Mouse (Mus musculus): ENCODE data around the gene Tns4. TPM values are rescaled to one million over a fixed set of nuclear protein-coding genes. Genes with fewer than 3 reads are reported as not detected.

Gene Tns4
- polyA plus RNA-seq, 1 experiment from 2014 or later = 2.5 TPM

GRCm38 (mm10) chr11:99131463-99131840 lies 42.3 kb upstream of the Tns4 start:
- Histone ChIP-seq H3K27ac (ENCODE audit: low read length) (peak overlapping the region; percentile 79; the same call in 1 of the 2 replicates), H3K9me3 (ENCODE audit: control insufficient read depth, low read depth, low read length) (no peaks in the 10 kb centered on the region), H3K27me3 (ENCODE audit: control insufficient read depth, insufficient read depth, low read length) (no peaks in the 10 kb centered on the region), H3K4me2 (replicated peaks; ENCODE audit: low read depth, low read length) (peak overlapping the region; percentile 31), H3K4me3 (ENCODE audit: low read depth, low read length) (no peak overlapping the region), H3K4me1 (ENCODE audit: control insufficient read depth, insufficient read depth, low read length) (peaks cover 45% of the 10 kb centered on the region), H3K9ac (replicated peaks; ENCODE audit: low read depth, low read length) (no peak overlapping the region), H3K36me3 (ENCODE audit: control insufficient read depth, insufficient read depth, low read length) (no peaks in the 10 kb centered on the region)
- no peak for ATAC-seq (ENCODE audit: insufficient number of reproducible peaks, insufficient read depth, low FRiP score, low read depth)
- WGBS = 33% methylated on average over 12 of the region's 12 CpGs

DNA sequence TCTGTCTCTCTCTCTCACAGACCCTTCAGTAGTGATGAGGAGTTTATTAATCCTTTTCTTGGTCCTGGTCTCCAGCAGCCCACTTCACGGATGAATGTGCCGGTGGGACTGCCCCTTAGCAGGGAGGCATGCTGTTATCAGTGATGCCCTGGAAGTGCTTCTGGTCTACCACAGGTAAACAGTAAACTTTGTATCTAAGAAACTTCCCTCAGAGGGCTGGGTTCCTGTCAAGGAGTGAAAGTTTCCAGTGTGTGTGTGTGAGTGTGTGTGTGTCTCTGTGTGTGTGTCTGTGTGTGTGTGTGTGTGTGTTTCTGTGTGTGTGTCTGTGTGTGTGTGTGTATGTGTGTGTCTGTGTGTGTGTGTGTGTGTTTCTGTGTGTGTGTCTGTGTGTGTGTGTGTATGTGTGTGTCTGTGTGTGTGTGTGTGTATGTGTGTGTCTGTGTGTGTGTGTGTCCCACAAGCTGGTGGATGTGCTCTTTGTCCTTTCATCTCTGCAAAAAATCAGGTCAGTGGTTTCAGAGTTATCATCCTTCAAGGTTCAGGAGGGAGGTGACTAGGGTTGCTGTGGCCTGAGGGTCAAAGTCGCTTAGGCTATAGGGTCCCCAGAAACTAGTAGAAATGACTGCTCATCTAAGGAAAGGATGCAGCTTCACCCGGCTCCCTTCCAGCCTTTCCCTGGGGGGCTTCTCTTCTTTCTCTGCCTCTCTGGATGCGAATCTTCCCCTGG lies 41.8 kb upstream of the Tns4 start:
- no peak overlapping the region for H3K4me3 ChIP-seq (ENCODE audit: low read depth, low read length)
- no peaks in the 10 kb centered on the region for H3K27me3 ChIP-seq (ENCODE audit: control insufficient read depth, insufficient read depth, low read length)
- H3K4me1 ChIP-seq (ENCODE audit: control insufficient read depth, insufficient read depth, low read length) = peaks cover 49% of the 10 kb centered on the region
- 55% methylated on average over 5 of the region's 5 CpGs for WGBS
- H3K36me3 ChIP-seq (ENCODE audit: control insufficient read depth, insufficient read depth, low read length) = no peaks in the 10 kb centered on the region
- 0 out of 2 replicates have a peak overlapping the region, but pooled peaks have one; percentile 31 for H3K4me2 ChIP-seq (replicated peaks; ENCODE audit: low read depth, low read length)
- no peak for ATAC-seq (ENCODE audit: insufficient number of reproducible peaks, insufficient read depth, low FRiP score, low read depth)
- H3K27ac ChIP-seq (ENCODE audit: low read length) = no peak overlapping the region; the same call in 1 of the 2 replicates
- no peaks in the 10 kb centered on the region for H3K9me3 ChIP-seq (ENCODE audit: control insufficient read depth, low read depth, low read length)
- no peak overlapping the region for H3K9ac ChIP-seq (replicated peaks; ENCODE audit: low read depth, low read length)

DNA sequence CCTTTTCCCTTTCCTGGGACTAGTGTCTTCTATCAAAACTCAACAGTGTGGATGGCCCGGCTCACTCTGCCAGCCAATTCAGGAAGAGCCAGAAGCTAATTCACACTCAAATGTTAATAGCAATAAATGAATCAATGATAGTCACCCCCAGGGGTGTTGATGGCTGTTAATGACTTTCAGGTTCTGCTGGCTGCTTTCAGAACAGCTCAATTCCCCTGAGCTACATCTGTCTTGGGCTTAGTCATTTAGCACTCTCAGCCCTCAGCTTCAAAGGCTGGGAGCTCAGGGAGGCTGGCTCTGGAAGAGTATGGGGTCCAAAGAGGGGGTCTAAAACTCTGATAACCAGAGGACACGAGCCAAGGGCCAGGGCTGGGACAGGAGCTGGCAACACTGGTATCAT lies 40.2 kb upstream of the Tns4 start:
- no peak for ATAC-seq (ENCODE audit: insufficient number of reproducible peaks, insufficient read depth, low FRiP score, low read depth)
- WGBS = 33% methylated on average over 2 of the region's 2 CpGs
- Histone ChIP-seq H3K9ac (replicated peaks; ENCODE audit: low read depth, low read length) (no peak overlapping the region), H3K4me3 (ENCODE audit: low read depth, low read length) (no peak overlapping the region), H3K9me3 (ENCODE audit: control insufficient read depth, low read depth, low read length) (no peaks in the 10 kb centered on the region), H3K27ac (ENCODE audit: low read length) (no peak overlapping the region), H3K36me3 (ENCODE audit: control insufficient read depth, insufficient read depth, low read length) (no peaks in the 10 kb centered on the region), H3K27me3 (ENCODE audit: control insufficient read depth, insufficient read depth, low read length) (no peaks in the 10 kb centered on the region), H3K4me2 (replicated peaks; ENCODE audit: low read depth, low read length) (no peak overlapping the region), H3K4me1 (ENCODE audit: control insufficient read depth, insufficient read depth, low read length) (peaks cover 35% of the 10 kb centered on the region)

- ATAC-seq (ENCODE audit: insufficient number of reproducible peaks, insufficient read depth, low FRiP score, low read depth) = no peak
- peaks cover 25% of the 10 kb centered on the region for H3K4me1 ChIP-seq (ENCODE audit: control insufficient read depth, insufficient read depth, low read length)
Measured at GRCm38 (mm10) chr11:99127785-99128682, 38.9 kb upstream of the Tns4 start.

GRCm38 (mm10) chr11:99126482-99127253 lies 37.6 kb upstream of the Tns4 start:
- ATAC-seq (ENCODE audit: insufficient number of reproducible peaks, insufficient read depth, low FRiP score, low read depth) = peak; percentile 60; the same call in 1 of the 2 replicates
- Histone ChIP-seq H3K9ac (replicated peaks; ENCODE audit: low read depth, low read length) (peak overlapping the region; percentile 18; the same call in 1 of the 2 replicates), H3K27ac (ENCODE audit: low read length) (peak overlapping the region; percentile 35), H3K9me3 (ENCODE audit: control insufficient read depth, low read depth, low read length) (no peaks in the 10 kb centered on the region), H3K27me3 (ENCODE audit: control insufficient read depth, insufficient read depth, low read length) (no peaks in the 10 kb centered on the region), H3K4me1 (ENCODE audit: control insufficient read depth, insufficient read depth, low read length) (peaks cover 12% of the 10 kb centered on the region), H3K4me2 (replicated peaks; ENCODE audit: low read depth, low read length) (no peak overlapping the region), H3K36me3 (ENCODE audit: control insufficient read depth, insufficient read depth, low read length) (no peaks in the 10 kb centered on the region), H3K4me3 (ENCODE audit: low read depth, low read length) (no peak overlapping the region)
- WGBS = 23% methylated on average over 4 of the region's 5 CpGs

More at GRCm38 (mm10) chr11:99127785-99128682, 38.9 kb upstream of the Tns4 start:
- WGBS = 80% methylated on average over 18 of the region's 18 CpGs
- no peaks in the 10 kb centered on the region for H3K27me3 ChIP-seq (ENCODE audit: control insufficient read depth, insufficient read depth, low read length)
- no peak overlapping the region for H3K4me2 ChIP-seq (replicated peaks; ENCODE audit: low read depth, low read length)
- no peak overlapping the region for H3K4me3 ChIP-seq (ENCODE audit: low read depth, low read length)
- no peaks in the 10 kb centered on the region for H3K36me3 ChIP-seq (ENCODE audit: control insufficient read depth, insufficient read depth, low read length)
- no peak overlapping the region for H3K27ac ChIP-seq (ENCODE audit: low read length)
- no peaks in the 10 kb centered on the region for H3K9me3 ChIP-seq (ENCODE audit: control insufficient read depth, low read depth, low read length)
- no peak overlapping the region for H3K9ac ChIP-seq (replicated peaks; ENCODE audit: low read depth, low read length)

- Histone ChIP-seq H3K9ac (replicated peaks; ENCODE audit: low read depth, low read length) (no peak overlapping the region), H3K4me3 (ENCODE audit: low read depth, low read length) (no peak overlapping the region), H3K36me3 (ENCODE audit: control insufficient read depth, insufficient read depth, low read length) (no peaks in the 10 kb centered on the region), H3K27ac (ENCODE audit: low read length) (no peak overlapping the region), H3K4me1 (ENCODE audit: control insufficient read depth, insufficient read depth, low read length) (peaks cover 12% of the 10 kb centered on the region; the same call in 1 of the 2 replicates), H3K4me2 (replicated peaks; ENCODE audit: low read depth, low read length) (no peak overlapping the region), H3K9me3 (ENCODE audit: control insufficient read depth, low read depth, low read length) (no peaks in the 10 kb centered on the region), H3K27me3 (ENCODE audit: control insufficient read depth, insufficient read depth, low read length) (no peaks in the 10 kb centered on the region)
- ATAC-seq (ENCODE audit: insufficient number of reproducible peaks, insufficient read depth, low FRiP score, low read depth) = no peak
- 47% methylated on average over 10 of the region's 10 CpGs for WGBS
Measured at GRCm38 (mm10) chr11:99124635-99125029, 35.5 kb upstream of the Tns4 start.

GRCm38 (mm10) chr11:99123977-99124634 lies 35.0 kb upstream of the Tns4 start:
- Histone ChIP-seq H3K27me3 (ENCODE audit: control insufficient read depth, insufficient read depth, low read length) (no peaks in the 10 kb centered on the region), H3K4me2 (replicated peaks; ENCODE audit: low read depth, low read length) (no peak overlapping the region), H3K36me3 (ENCODE audit: control insufficient read depth, insufficient read depth, low read length) (no peaks in the 10 kb centered on the region), H3K27ac (ENCODE audit: low read length) (no peak overlapping the region), H3K4me3 (ENCODE audit: low read depth, low read length) (no peak overlapping the region), H3K9ac (replicated peaks; ENCODE audit: low read depth, low read length) (no peak overlapping the region), H3K9me3 (ENCODE audit: control insufficient read depth, low read depth, low read length) (no peaks in the 10 kb centered on the region), H3K4me1 (ENCODE audit: control insufficient read depth, insufficient read depth, low read length) (peaks cover 12% of the 10 kb centered on the region; the same call in 1 of the 2 replicates)
- no peak for ATAC-seq (ENCODE audit: insufficient number of reproducible peaks, insufficient read depth, low FRiP score, low read depth)
- WGBS = 45% methylated on average over 15 of the region's 15 CpGs

Measured in stomach, embryonic 14.5 days (tissue).